Mouse (Mus musculus) retina, embryonic 14.5 days (tissue): ENCODE measurements around the gene Zfp26.

ENCODE experiments used
- DNase-seq: peaks from one replicate; pipeline ENCODE4 v3.0.0-alpha.2; 2015; ENCODE audit warnings: low spot score

Zfp26 gene

DNA sequence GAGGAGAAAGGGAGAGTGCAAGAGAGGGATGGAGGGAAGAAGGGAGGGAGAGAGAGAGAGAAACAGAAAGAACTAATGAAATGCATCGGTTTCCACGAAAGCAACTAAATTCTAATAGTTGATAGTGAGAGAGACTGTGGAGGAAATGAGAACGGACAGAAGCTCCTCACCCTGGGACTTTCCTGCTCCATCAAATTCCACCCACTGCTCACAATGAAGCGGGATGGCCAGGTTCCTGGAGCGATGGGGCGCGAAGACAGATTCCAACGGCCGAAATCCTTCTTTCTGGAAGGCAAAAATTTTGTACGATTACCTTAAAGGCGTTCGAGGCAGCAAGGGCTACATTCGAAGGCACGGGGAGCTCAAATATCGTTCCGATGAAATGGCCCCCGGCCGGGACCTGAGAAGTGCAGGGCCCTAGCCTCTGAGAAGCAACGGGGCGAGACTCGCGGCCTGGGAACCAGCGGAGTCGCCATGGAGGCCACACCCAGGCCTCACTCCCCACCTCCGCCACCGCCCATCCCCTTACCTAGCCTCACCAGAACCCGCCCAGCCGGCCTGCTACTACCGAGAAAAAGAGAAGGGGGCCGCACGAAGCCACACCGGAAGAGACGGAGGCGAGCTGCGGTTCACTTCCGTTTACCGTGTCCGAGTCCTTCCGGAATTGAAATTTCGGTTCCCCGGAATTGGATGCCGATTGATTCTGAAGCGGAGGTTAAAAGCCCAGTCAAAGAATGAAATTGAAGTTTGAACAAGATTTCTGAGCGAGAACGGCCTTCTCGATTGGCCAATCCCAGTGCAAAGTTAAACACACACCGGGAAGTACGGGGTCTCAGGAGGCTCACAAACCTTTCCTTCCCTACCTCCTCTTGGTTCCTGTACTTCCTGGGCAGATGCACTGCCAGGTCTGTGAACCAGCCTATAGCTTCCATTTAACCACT lies at the start of gene Zfp26:
Gene Zfp26, minus strand, starts transcription at position 786 of the 941 bp plus-strand sequence.
- peak; percentile 80 for DNase-seq

DNA sequence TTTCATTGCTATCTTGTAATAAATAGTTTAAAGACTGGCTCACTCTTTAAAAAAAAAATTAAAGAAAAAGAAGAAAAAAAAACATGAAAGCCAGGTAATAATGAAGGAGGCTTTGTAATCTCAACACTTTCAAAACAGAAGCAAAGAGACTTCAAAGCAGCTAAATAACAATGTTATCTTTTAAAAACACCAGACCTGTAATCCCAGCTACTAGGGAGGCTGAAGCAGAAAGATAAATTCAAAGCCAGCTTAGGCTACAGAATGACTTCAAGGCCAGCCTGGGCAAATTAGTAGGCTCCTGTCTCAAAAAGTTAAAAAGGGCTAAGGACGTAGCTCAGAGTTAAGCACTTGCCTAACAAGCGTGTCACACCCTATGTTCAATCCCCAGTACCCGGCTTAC lies 49.7 kb upstream of the Zfp26 start:
- no peak for DNase-seq

DNA sequence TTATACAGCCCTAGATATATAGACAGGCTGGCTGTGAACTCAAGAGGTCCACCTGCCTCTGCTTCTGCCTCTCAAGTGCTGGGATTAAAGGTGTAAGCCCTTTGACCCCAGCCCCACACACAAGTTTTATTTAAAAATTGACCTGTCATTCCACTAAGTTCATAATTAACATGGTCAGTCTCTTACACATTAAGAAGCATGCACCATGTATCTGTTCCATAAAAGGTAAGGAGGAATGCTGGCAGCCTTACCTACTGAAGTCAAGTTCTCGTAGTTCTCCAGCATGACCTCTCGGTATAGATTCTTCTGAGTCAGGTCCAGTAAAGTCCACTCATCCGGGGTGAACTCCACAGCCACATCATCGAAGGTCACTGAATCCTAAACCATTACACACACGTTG lies 44.8 kb upstream of the Zfp26 start:
- no peak for DNase-seq

DNA sequence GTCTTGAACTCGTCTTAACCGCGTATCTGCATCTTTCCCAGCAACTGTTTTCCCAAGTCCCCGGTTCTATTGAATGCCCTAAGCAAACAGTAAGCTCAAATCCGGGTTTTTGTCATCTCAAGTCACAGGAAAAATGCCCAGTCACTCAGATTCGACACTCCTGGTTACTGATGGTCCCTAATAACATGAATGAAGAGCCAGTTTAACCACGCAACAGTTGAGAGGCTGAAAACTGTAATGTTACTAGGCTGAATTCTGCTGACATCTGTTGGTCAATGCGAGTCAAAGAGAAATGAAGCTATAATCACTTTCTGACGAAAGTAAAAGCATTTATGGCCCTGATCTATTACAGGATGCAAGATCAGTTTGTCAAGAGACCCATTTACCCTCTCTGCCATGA lies 33.3 kb upstream of the Zfp26 start:
- DNase-seq: no peak

DNA sequence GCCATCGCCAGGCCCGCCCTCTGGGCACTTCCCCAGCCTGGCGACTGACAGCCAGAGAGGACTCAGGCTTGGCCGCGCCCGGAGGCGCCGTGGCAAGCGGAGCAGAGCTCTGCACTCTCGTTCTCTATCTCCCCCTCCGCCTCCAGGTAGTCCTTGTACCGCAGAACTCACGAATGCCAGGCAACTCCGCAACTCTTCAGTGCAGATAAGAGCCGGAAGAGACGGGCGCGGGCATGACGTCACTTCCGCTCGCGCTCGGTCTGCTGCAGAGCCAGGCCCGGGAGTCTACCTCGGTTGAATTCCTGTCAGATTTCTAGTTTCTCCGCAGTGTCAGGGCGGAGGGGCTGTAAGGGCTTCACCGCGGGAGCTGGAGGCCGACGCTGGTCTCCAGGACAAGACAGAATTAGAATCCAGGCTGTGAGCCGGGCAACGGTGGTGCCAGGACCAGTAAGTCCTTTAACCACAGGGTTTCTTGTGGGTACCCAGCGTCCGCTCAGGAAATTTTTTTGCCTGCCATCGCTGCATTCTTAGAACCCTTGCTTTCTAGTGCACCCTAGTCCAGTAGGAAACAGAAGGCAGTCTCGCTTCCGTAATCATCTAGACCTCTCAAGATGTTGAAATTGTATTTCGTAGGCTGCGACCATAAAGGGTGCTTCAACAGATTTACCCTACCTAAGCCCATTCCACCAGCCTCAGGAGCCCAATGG lies 32.7 kb upstream of the Zfp26 start, which contains the start of gene Zfp426:
Gene Zfp426, minus strand, starts transcription at position 220 of the 707 bp plus-strand sequence.
- peak; percentile 95 for DNase-seq

DNA sequence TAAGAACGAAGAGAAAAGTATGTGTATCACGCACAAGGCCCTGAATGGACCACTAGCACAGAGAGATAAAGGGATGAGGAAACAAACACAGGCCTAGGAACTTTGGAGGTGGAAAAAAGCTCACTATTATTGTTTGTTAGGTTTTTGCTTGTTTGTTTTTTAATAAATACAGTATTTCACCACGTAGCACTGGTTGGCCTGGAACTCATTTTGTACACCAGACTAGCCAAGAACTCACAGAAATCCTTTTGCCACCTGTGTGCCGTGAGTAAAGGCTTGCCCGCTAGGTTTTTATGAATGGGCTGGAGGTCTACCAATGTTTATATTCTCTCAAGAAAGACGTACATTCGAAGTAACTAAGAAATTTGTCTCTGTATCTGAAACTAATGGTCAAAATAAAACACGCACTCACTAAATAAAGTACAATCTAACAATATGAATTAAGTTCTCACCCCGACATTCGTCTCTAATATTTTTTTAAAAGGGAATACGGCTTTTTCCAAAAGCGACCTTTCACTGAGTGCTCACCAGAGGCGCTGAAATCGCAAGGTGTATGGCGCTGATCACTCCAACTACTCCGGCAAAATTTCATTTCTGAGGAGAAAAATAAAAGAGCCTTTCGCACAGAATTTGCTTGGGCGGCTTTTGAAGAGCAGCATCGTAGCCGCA lies 32.0 kb upstream of the Zfp26 start:
- no peak for DNase-seq

DNA sequence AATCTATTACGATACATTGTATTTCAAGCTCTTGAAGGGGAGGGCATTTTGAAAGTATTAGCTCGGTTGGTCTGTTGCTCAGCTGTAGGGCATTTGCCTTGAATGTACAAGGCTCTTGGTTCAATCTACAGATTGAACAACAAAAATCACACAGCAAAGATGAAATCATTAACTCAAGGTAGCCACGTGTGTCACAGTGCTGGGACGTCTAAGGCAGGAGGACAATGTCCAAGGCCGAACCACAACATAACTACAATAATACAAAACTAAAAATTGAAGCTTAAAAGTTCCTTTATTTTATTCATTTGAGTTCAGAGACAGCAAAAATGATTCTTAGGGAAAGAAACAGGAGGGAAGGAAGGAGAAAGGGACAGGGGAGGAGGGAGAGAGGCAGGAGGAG lies 29.6 kb upstream of the Zfp26 start:
- DNase-seq: no peak

DNA sequence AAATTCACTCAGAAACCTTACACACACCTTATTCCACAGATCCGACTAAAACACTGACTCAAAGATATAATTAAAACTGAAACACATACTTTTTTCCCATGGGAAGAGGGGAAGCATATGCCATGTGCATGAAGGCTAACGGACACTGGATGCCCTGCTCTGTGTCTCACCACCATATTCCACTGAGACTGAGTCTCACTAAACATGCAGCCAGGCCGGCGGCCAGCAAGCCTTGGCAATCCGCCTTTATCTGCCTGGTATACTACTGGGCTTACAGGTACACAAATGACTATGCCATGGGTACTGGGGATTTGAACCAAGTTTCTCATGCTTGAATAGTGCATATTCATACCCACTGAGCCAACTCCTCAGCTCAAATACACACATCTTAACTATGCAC lies 19.4 kb upstream of the Zfp26 start:
- DNase-seq: no peak

DNA sequence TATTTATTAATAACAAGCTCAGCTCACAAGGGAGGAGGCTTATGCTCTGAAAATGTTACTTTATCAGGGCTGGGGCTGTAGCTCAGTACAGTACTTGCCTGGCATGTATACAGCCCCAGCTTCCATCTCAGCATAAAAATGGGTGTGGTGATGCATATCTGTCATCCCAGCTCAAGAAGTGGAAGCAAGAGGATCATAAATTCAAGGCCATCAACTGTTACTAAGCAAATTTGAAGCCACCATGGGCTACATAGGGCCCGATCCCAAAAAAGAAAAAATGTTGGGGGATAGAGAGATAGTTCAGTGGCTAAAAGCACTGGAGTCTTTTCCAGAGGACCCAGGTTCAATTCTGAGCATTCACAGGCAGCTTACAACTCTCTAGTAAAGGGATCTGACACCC lies 16.7 kb upstream of the Zfp26 start:
- DNase-seq: no peak

DNA sequence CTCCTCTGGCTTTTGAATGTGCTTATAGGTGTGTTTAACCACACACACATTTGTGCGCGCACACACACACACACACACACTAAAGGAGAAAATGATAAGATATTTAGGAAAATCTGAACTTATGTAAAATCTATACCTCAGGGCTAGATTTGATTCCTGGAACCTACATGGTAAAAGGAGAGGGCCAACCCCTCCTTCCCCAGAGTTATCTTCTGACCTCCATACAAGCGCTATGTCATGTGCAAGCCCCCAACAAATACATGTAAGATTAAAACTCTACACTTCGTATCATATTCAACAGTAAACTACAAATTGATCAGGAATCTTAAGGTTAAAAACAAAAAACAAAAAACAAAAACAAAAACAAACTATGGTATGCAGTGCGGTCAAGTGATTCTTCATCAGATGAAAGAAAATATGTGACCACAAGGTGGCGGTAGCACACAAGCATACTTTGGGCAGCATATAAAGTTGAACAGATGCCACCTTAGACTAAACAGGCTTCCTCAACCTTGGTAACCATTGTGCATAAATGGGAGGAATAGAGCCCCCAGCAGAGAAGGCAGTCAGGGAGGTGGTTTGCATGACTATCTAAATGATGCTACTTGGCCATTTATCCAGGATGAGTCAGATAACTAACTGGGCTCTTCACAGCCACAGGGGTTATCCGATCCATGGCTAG lies 6.9 kb upstream of the Zfp26 start:
- DNase-seq: peak; percentile 89

DNA sequence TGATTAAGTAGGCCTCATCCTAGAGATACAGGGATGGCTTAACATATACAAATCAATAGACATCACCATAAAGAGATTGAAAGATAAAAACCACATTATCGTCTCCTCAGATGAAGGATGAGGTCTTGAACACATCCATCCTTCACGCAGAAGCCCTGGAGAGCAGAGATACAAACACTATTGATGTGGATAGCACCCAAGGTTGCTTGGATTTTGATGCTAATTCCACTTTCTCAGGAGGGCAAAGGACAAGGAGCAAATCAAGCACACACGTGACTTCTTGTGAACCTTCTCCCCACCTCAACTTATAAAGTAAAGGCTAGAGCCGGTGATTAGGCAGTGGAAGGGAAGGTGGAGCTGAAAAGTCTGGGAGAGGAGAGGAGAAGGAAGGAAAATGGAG lies 6.3 kb downstream of the Zfp26 start:
- no peak for DNase-seq

DNA sequence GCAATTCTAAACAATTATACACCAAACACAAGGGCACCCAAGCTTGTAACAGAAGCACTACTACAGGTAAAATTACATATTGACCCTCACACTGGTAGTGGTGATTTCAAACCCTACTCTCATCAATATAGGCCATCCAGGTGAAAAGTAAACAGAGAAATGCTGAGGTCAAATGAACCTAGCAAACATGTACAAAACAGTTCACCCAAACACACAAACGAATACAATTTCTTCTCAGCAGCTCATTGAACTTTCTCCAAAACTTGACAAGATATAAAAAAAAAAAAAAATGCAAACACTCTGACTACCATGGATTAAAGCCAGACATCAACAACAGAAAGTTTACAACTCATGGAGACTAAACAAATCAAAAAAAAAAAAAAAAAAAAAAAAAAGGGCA lies 8.5 kb downstream of the Zfp26 start:
- no peak for DNase-seq

DNA sequence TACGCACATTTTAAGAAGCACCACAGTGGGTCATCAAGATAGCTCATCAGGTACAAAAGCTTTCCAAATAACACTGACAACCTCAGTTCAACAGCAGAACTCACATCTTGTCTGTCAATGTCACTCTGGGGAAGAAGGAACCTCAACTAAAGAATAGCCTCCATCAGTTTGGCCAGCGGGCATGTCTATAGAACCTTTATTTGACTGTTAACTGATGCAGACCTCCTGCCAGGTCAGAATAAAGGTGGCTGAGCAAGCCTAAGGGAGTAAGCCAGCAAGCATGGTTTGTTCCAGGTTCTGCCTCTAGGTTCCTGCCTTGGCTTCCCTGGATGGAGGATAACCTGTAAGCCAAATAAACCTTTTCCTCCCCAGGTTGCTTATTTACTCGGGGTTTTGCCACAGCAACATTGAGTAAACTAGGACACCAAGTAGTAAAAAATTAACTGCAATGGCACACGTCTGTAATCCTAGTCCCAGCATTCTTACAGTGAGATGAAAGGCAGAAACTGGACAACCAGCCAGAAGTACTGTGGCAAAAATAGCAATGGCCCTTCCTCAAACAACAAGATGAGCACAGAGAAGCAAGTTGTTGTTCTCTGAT lies 16.7 kb downstream of the Zfp26 start:
- no peak for DNase-seq

DNA sequence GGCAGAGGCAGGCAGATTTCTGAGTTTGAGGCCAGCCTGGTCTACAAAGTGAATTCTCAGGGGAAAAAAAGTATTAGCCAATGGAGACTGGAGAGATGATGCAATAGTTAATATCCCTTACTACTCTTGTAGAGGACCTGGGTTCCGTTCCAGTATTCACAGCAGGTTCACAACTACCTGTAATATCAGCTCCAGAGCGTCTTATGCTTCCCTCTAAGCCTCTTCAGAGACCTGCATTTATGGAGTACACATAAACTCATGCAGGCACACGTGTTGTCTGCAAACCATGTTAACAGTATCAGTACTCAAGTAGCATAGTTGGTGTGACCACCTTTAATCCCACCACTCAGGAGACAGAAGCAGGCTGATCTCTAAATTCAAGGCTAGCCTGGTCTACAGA lies 30.0 kb downstream of the Zfp26 start:
- DNase-seq: no peak

DNA sequence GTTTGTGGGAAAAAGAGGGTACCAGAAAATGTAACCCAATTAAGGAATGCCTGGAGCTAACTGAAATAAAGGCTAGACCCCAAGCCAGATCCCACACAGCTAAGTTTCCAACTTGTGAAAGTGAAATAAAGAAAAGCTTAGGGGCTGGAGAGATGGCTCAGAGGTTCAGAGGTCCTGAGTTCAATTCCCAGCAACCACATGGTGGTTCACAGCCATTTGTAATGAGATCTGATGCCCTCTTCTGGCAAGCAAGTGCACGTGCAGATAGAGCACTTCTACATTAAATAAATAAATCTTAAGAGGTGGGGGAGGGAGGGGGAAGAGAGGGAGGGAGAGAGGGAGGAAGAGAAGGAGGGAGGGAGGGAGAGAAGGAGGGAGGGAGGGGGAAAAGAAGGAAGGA lies 48.5 kb downstream of the Zfp26 start:
- DNase-seq: no peak

DNA sequence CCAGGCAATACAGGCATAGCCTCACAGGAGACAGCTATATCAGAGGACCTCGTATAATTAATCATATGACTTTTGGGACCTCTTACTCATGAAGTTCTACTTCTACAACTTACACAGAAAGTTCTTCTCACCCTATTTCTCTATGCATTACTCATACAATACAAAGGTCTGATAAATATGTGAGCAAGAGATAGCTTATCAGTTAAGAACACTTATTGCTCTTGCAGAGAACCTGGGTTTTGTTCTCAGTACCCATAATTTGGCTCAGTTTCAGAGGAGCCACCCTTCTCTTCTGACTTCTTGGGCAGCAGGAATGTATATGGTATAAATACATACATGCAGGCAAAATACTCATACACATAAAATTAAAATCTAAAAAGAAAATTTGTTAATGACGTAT lies 50.6 kb downstream of the Zfp26 start:
- no peak for DNase-seq

DNA sequence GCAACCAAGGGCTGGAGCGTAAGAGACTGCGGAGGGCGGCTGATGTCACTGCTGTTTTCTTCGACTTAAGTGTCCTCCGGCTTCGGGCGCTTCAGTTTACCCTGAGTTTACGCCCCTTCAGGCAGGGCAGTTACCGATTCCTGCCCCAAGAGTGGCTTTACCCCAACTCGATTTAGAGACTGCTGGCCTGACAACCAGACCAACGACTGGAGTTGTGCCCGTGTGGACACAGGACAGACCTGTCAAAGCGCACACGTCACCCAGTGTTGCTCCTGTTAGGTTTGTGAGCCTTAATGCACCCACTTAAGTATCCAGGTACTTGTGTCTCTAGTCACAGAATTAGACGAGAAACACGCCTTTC lies 74.6 kb downstream of the Zfp26 start:
- DNase-seq: no peak

DNA sequence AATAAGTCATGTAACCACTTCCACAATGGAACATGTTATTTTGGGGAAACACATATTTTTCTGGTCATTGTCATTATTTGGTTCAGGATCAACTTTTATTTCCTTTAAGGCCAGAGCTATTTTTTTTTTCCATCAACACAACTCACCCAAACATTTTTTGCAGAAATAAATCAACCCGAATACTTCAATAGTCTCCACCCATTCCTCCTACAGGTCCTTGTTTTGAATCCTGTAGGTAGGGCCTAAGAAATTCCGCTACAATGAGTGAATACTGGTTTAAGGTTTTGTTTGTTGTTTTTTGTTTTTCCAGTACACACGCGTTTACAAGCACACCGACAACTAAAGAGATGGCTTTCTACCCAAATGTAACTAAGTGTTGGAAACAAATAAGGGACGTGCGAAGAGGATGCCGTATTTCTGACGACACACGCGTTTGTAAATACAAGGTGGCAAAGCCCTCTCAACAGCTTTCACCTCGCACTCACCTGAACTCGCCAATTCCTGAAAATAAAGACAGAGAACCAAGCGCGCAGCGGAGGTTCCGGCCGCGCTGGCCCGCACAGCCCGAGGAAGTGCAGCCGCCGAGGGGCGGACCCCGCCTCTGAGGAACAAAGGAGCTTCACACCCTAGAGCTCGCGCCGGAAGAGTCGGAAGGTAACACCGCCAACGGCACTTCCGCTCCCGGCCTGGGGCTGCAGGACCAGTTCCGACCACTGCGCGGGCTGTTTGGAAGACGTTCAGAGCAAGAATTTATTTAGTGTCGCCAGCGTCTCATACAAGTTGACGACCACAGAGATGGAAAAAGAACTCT lies 75.2 kb downstream of the Zfp26 start, which contains the start of gene Zfp560:
Gene Zfp560, minus strand, starts transcription at position 646 of the 811 bp plus-strand sequence.
- DNase-seq: peak; percentile 97

DNA sequence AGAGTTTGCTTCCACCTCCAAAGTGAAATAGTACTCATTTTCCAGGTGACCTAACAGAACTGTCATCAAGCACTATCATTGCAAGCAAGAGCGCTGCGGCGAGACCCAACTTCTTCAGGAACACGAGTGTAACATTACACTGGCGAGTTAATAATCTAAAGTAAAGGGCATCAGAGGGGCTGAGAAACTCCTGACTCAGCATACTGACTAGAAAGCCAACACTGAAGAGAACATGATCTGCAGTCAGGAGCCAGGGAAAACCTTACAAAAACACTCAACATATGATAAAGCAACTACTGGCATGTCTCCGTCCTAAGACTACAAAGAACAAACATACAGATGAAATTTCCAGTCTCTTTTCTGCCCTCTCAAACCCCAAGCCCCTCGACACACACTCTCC lies 76.3 kb downstream of the Zfp26 start:
- no peak for DNase-seq
